Mouse (Mus musculus): ENCODE data around the gene Lsmem1. TPM values are rescaled to one million over a fixed set of nuclear protein-coding genes. Genes with fewer than 3 reads are reported as not detected.

Gene Lsmem1
- polyA plus RNA-seq, 1 experiment from 2014 or later: 0.21 TPM

GRCm38 (mm10) chr12:40231632-40232031, 32.3 kb upstream of the Lsmem1 start:
- Histone ChIP-seq H3K9ac (replicated peaks; ENCODE audit: low read length) (no peak overlapping the region), H3K27ac (ENCODE audit: low read length) (no peak overlapping the region), H3K36me3 (ENCODE audit: insufficient read depth, low read length) (no peaks in the 10 kb centered on the region), H3K4me3 (ENCODE audit: low read length) (no peak overlapping the region), H3K4me1 (ENCODE audit: insufficient read depth, low read length) (no peaks in the 10 kb centered on the region), H3K27me3 (ENCODE audit: insufficient read depth, low read length) (no peaks in the 10 kb centered on the region), H3K4me2 (replicated peaks; ENCODE audit: low read depth, low read length) (no peak overlapping the region), H3K9me3 (ENCODE audit: low read length) (no peaks in the 10 kb centered on the region)
- no peak for ATAC-seq (ENCODE audit: low FRiP score, low TSS enrichment)
- WGBS: 93% methylated on average over 2 of the region's 2 CpGs

- Histone ChIP-seq H3K9me3 (ENCODE audit: low read length) (no peaks in the 10 kb centered on the region), H3K27me3 (ENCODE audit: insufficient read depth, low read length) (no peaks in the 10 kb centered on the region), H3K36me3 (ENCODE audit: insufficient read depth, low read length) (no peaks in the 10 kb centered on the region), H3K27ac (ENCODE audit: low read length) (no peak overlapping the region), H3K4me3 (ENCODE audit: low read length) (no peak overlapping the region), H3K4me1 (ENCODE audit: insufficient read depth, low read length) (peaks cover 16% of the 10 kb centered on the region), H3K4me2 (replicated peaks; ENCODE audit: low read depth, low read length) (no peak overlapping the region), H3K9ac (replicated peaks; ENCODE audit: low read length) (no peak overlapping the region)
- ATAC-seq (ENCODE audit: low FRiP score, low TSS enrichment): no peak
- 90% methylated on average over 9 of the region's 9 CpGs for WGBS
Observed at GRCm38 (mm10) chr12:40224171-40224880, 25.0 kb upstream of the Lsmem1 start.

- WGBS: 24% methylated on average over 10 of the region's 10 CpGs
- Histone ChIP-seq H3K9ac (replicated peaks; ENCODE audit: low read length) (peak overlapping the region; percentile 59), H3K9me3 (ENCODE audit: low read length) (no peaks in the 10 kb centered on the region), H3K4me1 (ENCODE audit: insufficient read depth, low read length) (peaks cover 16% of the 10 kb centered on the region), H3K4me2 (replicated peaks; ENCODE audit: low read depth, low read length) (peak overlapping the region; percentile 72), H3K4me3 (ENCODE audit: low read length) (peak overlapping the region; percentile 86), H3K36me3 (ENCODE audit: insufficient read depth, low read length) (no peaks in the 10 kb centered on the region), H3K27me3 (ENCODE audit: insufficient read depth, low read length) (no peaks in the 10 kb centered on the region), H3K27ac (ENCODE audit: low read length) (peak overlapping the region; percentile 10; the same call in 1 of the 2 replicates)
- no peak for ATAC-seq (ENCODE audit: low FRiP score, low TSS enrichment)
Observed at GRCm38 (mm10) chr12:40223676-40224075, 24.4 kb upstream of the Lsmem1 start.

GRCm38 (mm10) chr12:40223082-40223619, 23.9 kb upstream of the Lsmem1 start:
- under 1% methylated on average over 47 of the region's 47 CpGs for WGBS
- Histone ChIP-seq H3K27ac (ENCODE audit: low read length) (peak overlapping the region; percentile 95), H3K36me3 (ENCODE audit: insufficient read depth, low read length) (no peaks in the 10 kb centered on the region), H3K4me2 (replicated peaks; ENCODE audit: low read depth, low read length) (peak overlapping the region; percentile 72), H3K9me3 (ENCODE audit: low read length) (no peaks in the 10 kb centered on the region), H3K9ac (replicated peaks; ENCODE audit: low read length) (peak overlapping the region; percentile 94), H3K4me3 (ENCODE audit: low read length) (peak overlapping the region; percentile 86), H3K27me3 (ENCODE audit: insufficient read depth, low read length) (no peaks in the 10 kb centered on the region), H3K4me1 (ENCODE audit: insufficient read depth, low read length) (peaks cover 16% of the 10 kb centered on the region)
- ATAC-seq (ENCODE audit: low FRiP score, low TSS enrichment): peak; percentile 99

GRCm38 (mm10) chr12:40222251-40223081, 23.2 kb upstream of the Lsmem1 start:
- WGBS: under 1% methylated on average over 81 of the region's 81 CpGs
- Histone ChIP-seq H3K36me3 (ENCODE audit: insufficient read depth, low read length) (0 out of 2 replicates have a peak, but pooled peaks cover 2% of the 10 kb centered on the region), H3K4me1 (ENCODE audit: insufficient read depth, low read length) (peaks cover 16% of the 10 kb centered on the region), H3K9me3 (ENCODE audit: low read length) (no peaks in the 10 kb centered on the region), H3K27ac (ENCODE audit: low read length) (peak overlapping the region; percentile 95), H3K27me3 (ENCODE audit: insufficient read depth, low read length) (no peaks in the 10 kb centered on the region), H3K4me2 (replicated peaks; ENCODE audit: low read depth, low read length) (peak overlapping the region; percentile 59), H3K9ac (replicated peaks; ENCODE audit: low read length) (peak overlapping the region; percentile 94), H3K4me3 (ENCODE audit: low read length) (peak overlapping the region; percentile 86)
- peak; percentile 97 for ATAC-seq (ENCODE audit: low FRiP score, low TSS enrichment)

GRCm38 (mm10) chr12:40221611-40222010, 22.3 kb upstream of the Lsmem1 start:
- Histone ChIP-seq H3K4me2 (replicated peaks; ENCODE audit: low read depth, low read length) (peak overlapping the region; percentile 59), H3K27me3 (ENCODE audit: insufficient read depth, low read length) (no peaks in the 10 kb centered on the region), H3K27ac (ENCODE audit: low read length) (no peak overlapping the region), H3K36me3 (ENCODE audit: insufficient read depth, low read length) (peaks cover 6% of the 10 kb centered on the region; the same call in 1 of the 2 replicates), H3K4me1 (ENCODE audit: insufficient read depth, low read length) (peaks cover 16% of the 10 kb centered on the region), H3K9ac (replicated peaks; ENCODE audit: low read length) (peak overlapping the region; percentile 94), H3K9me3 (ENCODE audit: low read length) (no peaks in the 10 kb centered on the region), H3K4me3 (ENCODE audit: low read length) (peak overlapping the region; percentile 86)
- WGBS: 8% methylated on average over 5 of the region's 5 CpGs
- ATAC-seq (ENCODE audit: low FRiP score, low TSS enrichment): no peak

GRCm38 (mm10) chr12:40220896-40221295, 21.6 kb upstream of the Lsmem1 start:
- Histone ChIP-seq H3K27me3 (ENCODE audit: insufficient read depth, low read length) (no peaks in the 10 kb centered on the region), H3K4me1 (ENCODE audit: insufficient read depth, low read length) (peaks cover 16% of the 10 kb centered on the region), H3K4me3 (ENCODE audit: low read length) (peak overlapping the region; percentile 86), H3K36me3 (ENCODE audit: insufficient read depth, low read length) (peaks cover 11% of the 10 kb centered on the region; the same call in 1 of the 2 replicates), H3K9ac (replicated peaks; ENCODE audit: low read length) (no peak overlapping the region), H3K9me3 (ENCODE audit: low read length) (no peaks in the 10 kb centered on the region), H3K27ac (ENCODE audit: low read length) (no peak overlapping the region), H3K4me2 (replicated peaks; ENCODE audit: low read depth, low read length) (peak overlapping the region; percentile 59)
- ATAC-seq (ENCODE audit: low FRiP score, low TSS enrichment): no peak
- 10% methylated on average over 3 of the region's 3 CpGs for WGBS

- 32% methylated on average over 3 of the region's 3 CpGs for WGBS
Observed at GRCm38 (mm10) chr12:40220001-40220570, 20.8 kb upstream of the Lsmem1 start.

GRCm38 (mm10) chr12:40218430-40218945, 19.2 kb upstream of the Lsmem1 start:
- Histone ChIP-seq H3K27ac (ENCODE audit: low read length) (no peak overlapping the region), H3K36me3 (ENCODE audit: insufficient read depth, low read length) (peaks cover 34% of the 10 kb centered on the region), H3K9me3 (ENCODE audit: low read length) (no peaks in the 10 kb centered on the region), H3K9ac (replicated peaks; ENCODE audit: low read length) (no peak overlapping the region), H3K4me2 (replicated peaks; ENCODE audit: low read depth, low read length) (no peak overlapping the region), H3K27me3 (ENCODE audit: insufficient read depth, low read length) (no peaks in the 10 kb centered on the region), H3K4me1 (ENCODE audit: insufficient read depth, low read length) (peaks cover 16% of the 10 kb centered on the region), H3K4me3 (ENCODE audit: low read length) (no peak overlapping the region)
- no peak for ATAC-seq (ENCODE audit: low FRiP score, low TSS enrichment)
- 79% methylated on average over 2 of the region's 2 CpGs for WGBS

More at GRCm38 (mm10) chr12:40220001-40220570, 20.8 kb upstream of the Lsmem1 start:
- Histone ChIP-seq H3K9ac (replicated peaks; ENCODE audit: low read length) (peak overlapping the region; percentile 48; the same call in 1 of the 2 replicates), H3K27ac (ENCODE audit: low read length) (no peak overlapping the region), H3K4me3 (ENCODE audit: low read length) (peak overlapping the region; percentile 24), H3K4me2 (replicated peaks; ENCODE audit: low read depth, low read length) (peak overlapping the region; percentile 48), H3K36me3 (ENCODE audit: insufficient read depth, low read length) (peaks cover 18% of the 10 kb centered on the region), H3K9me3 (ENCODE audit: low read length) (no peaks in the 10 kb centered on the region), H3K4me1 (ENCODE audit: insufficient read depth, low read length) (peaks cover 16% of the 10 kb centered on the region), H3K27me3 (ENCODE audit: insufficient read depth, low read length) (no peaks in the 10 kb centered on the region)
- ATAC-seq (ENCODE audit: low FRiP score, low TSS enrichment): no peak
